Mouse (Mus musculus): ENCODE measurements around the gene Nmbr. TPM values are rescaled to one million over a fixed set of nuclear protein-coding genes. Genes with fewer than 3 reads are reported as not detected.

Nmbr gene
- polyA plus RNA-seq (2012; rRNA removed): 0.16 and 0.22 TPM in 2 replicates

DNA sequence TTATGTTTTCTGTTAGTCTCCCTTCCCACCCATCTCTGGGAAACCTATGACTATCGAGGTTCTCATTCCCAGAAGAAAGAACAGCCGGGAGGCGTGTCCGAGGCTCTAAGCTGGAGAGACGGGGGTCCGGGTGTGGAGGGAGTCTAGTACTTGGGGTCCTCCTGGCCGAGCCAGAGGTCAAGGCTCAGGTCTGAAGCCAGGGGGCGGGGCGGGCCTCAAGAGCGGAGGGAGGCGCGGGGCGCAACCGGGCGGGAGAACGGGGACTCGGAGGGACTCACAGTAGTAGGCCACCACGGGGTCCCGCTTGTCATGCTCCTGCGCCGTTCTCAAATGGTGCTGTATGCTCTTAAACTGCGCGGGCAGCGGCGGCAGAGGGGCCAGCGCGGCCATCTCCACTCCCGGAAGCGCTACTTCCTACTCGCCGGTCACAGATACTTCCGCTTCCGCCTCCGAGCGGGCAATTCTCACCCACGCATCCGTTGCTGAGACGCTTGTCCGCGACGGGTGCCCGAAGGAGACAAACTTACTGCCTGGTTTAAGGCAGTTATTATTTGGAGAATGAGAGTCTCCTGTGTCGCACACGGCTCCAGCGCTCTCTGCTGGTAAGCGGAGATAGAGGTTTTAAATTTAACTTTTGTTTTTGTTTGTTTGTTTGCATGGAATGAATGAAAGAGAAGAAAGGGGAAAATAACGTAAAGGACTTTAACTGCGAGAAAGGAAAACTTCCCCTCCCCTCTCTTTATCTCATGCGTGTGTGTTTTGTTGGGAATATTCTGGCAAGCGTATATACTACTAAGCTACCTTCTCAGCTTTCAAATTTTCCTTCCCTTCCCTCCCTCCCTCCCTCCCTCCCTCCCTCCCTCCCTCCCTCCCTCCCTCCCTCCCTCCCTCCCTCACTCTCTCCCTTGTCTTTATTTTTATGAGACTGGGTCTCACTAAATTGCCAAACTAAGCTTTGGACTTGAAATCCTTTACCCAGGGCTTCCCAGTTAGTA lies at the start of gene Nmbr, which contains the start of gene Vta1:
Gene Nmbr, plus strand, starts transcription at position 520 of the 995 bp plus-strand sequence.
Gene Vta1, minus strand, starts transcription at position 489 of the 995 bp plus-strand sequence.
- Histone ChIP-seq H3K27me3 (ENCODE audit: control insufficient read depth, insufficient read depth, low read length) (no peaks in the 10 kb centered on the region), H3K36me3 (ENCODE audit: control insufficient read depth, insufficient read depth, low read length) (no peaks in the 10 kb centered on the region), H3K27ac (ENCODE audit: control insufficient read depth, insufficient read depth, low read length) (no peak within 1 kb of the TSS), H3K4me3 (ENCODE audit: control insufficient read depth, insufficient read depth, low read length) (peak within 1 kb of the TSS; percentile 96), H3K4me1 (replicated peaks; ENCODE audit: control insufficient read depth, insufficient read depth, low read length) (no peaks in the 10 kb centered on the region)
- under 1% methylated on average over 50 of the region's 50 CpGs for WGBS
- TF ChIP-seq CTCF (IDR thresholded peaks at IDR 0.05; ENCODE audit: borderline replicate concordance, control insufficient read depth, extremely low read depth, insufficient read depth, low read length, poor library complexity) (no peak; the same call in 1 of the 2 replicates), POLR2A (IDR thresholded peaks at IDR 0.05; ENCODE audit: control insufficient read depth, extremely low read depth, insufficient read depth, low read length, poor library complexity) (peak; percentile 70)
- DNase-seq: peak; percentile 99

GRCm38 (mm10) chr10:14660875-14661274 lies 44.5 kb upstream of the Nmbr start:
- no peaks in the 10 kb centered on the region for H3K4me1 ChIP-seq (replicated peaks; ENCODE audit: control insufficient read depth, insufficient read depth, low read length)
- DNase-seq: no peak
- H3K4me3 ChIP-seq (ENCODE audit: control insufficient read depth, insufficient read depth, low read length): no peak overlapping the region
- H3K27me3 ChIP-seq (ENCODE audit: control insufficient read depth, insufficient read depth, low read length): no peaks in the 10 kb centered on the region
- 97% methylated on average over 2 of the region's 2 CpGs for WGBS
- TF ChIP-seq POLR2A (IDR thresholded peaks at IDR 0.05; ENCODE audit: control insufficient read depth, extremely low read depth, insufficient read depth, low read length, poor library complexity): no peak
- no peak for TF ChIP-seq CTCF (IDR thresholded peaks at IDR 0.05; ENCODE audit: borderline replicate concordance, control insufficient read depth, extremely low read depth, insufficient read depth, low read length, poor library complexity)
- peaks cover 15% of the 10 kb centered on the region for H3K36me3 ChIP-seq (ENCODE audit: control insufficient read depth, insufficient read depth, low read length)
- no peak overlapping the region for H3K27ac ChIP-seq (ENCODE audit: control insufficient read depth, insufficient read depth, low read length)

- Histone ChIP-seq H3K4me1 (replicated peaks; ENCODE audit: control insufficient read depth, insufficient read depth, low read length) (no peaks in the 10 kb centered on the region), H3K27ac (ENCODE audit: control insufficient read depth, insufficient read depth, low read length) (no peak overlapping the region), H3K4me3 (ENCODE audit: control insufficient read depth, insufficient read depth, low read length) (no peak overlapping the region), H3K36me3 (ENCODE audit: control insufficient read depth, insufficient read depth, low read length) (peaks cover 35% of the 10 kb centered on the region), H3K27me3 (ENCODE audit: control insufficient read depth, insufficient read depth, low read length) (no peaks in the 10 kb centered on the region)
- no peak for DNase-seq
- no peak for TF ChIP-seq POLR2A (IDR thresholded peaks at IDR 0.05; ENCODE audit: control insufficient read depth, extremely low read depth, insufficient read depth, low read length, poor library complexity)
- TF ChIP-seq CTCF (IDR thresholded peaks at IDR 0.05; ENCODE audit: borderline replicate concordance, control insufficient read depth, extremely low read depth, insufficient read depth, low read length, poor library complexity): no peak
- 96% methylated on average over 2 of the region's 2 CpGs for WGBS
Observed at GRCm38 (mm10) chr10:14666147-14666546, 39.2 kb upstream of the Nmbr start.

GRCm38 (mm10) chr10:14685663-14686062 lies 19.7 kb upstream of the Nmbr start:
- H3K36me3 ChIP-seq (ENCODE audit: control insufficient read depth, insufficient read depth, low read length): peaks cover 6% of the 10 kb centered on the region; the same call in 1 of the 2 replicates
- 98% methylated on average over 1 of the region's 1 CpGs for WGBS
- DNase-seq: no peak

DNA sequence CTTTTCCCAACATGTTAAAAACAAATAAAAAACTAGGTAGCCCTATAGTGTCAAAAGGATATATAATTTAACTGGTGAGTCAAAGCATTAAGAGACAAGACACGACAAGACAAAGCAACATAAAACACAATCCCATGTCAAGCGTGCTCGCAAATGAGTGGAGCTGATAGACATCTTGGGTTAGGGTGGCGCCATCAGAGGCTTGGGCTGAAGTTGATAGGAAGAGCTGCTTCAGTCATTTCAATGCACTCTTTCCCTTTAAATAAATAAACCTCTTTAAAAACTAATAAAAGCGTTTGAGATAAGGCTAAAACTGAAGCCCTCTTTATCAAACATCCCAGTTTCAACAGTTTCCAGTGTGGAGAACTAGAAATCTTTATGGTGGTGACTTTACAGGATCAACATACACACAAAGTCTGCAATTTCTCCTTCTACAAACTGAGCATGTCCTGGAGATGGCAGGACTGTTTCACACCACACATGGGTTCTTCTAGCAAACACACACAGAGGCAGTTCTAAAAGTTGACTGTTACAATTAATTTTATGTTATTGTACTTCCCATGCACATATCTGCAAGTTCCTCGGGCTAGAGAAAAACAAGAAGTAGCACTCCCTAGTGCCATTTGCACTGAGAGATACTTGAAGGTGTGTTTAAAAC lies 16.5 kb upstream of the Nmbr start:
- DNase-seq: no peak
- H3K36me3 ChIP-seq (ENCODE audit: control insufficient read depth, insufficient read depth, low read length): peaks cover 6% of the 10 kb centered on the region; the same call in 1 of the 2 replicates
- 92% methylated on average over 6 of the region's 6 CpGs for WGBS
- no peak overlapping the region for H3K27ac ChIP-seq (ENCODE audit: control insufficient read depth, insufficient read depth, low read length)
- H3K27me3 ChIP-seq (ENCODE audit: control insufficient read depth, insufficient read depth, low read length): no peaks in the 10 kb centered on the region
- H3K4me1 ChIP-seq (replicated peaks; ENCODE audit: control insufficient read depth, insufficient read depth, low read length): no peaks in the 10 kb centered on the region
- H3K4me3 ChIP-seq (ENCODE audit: control insufficient read depth, insufficient read depth, low read length): no peak overlapping the region
- TF ChIP-seq POLR2A (IDR thresholded peaks at IDR 0.05; ENCODE audit: control insufficient read depth, extremely low read depth, insufficient read depth, low read length, poor library complexity): no peak
- no peak for TF ChIP-seq CTCF (IDR thresholded peaks at IDR 0.05; ENCODE audit: borderline replicate concordance, control insufficient read depth, extremely low read depth, insufficient read depth, low read length, poor library complexity)

More at GRCm38 (mm10) chr10:14685663-14686062, 19.7 kb upstream of the Nmbr start:
- Histone ChIP-seq H3K4me1 (replicated peaks; ENCODE audit: control insufficient read depth, insufficient read depth, low read length) (no peaks in the 10 kb centered on the region), H3K27me3 (ENCODE audit: control insufficient read depth, insufficient read depth, low read length) (no peaks in the 10 kb centered on the region), H3K4me3 (ENCODE audit: control insufficient read depth, insufficient read depth, low read length) (no peak overlapping the region), H3K27ac (ENCODE audit: control insufficient read depth, insufficient read depth, low read length) (no peak overlapping the region)
- TF ChIP-seq POLR2A (IDR thresholded peaks at IDR 0.05; ENCODE audit: control insufficient read depth, extremely low read depth, insufficient read depth, low read length, poor library complexity) (no peak), CTCF (IDR thresholded peaks at IDR 0.05; ENCODE audit: borderline replicate concordance, control insufficient read depth, extremely low read depth, insufficient read depth, low read length, poor library complexity) (no peak)

GRCm38 (mm10) chr10:14690349-14690748 lies 15.0 kb upstream of the Nmbr start:
- WGBS: 95% methylated on average over 3 of the region's 3 CpGs
- no peak for DNase-seq
- H3K4me1 ChIP-seq (replicated peaks; ENCODE audit: control insufficient read depth, insufficient read depth, low read length): no peaks in the 10 kb centered on the region
- no peak overlapping the region for H3K27ac ChIP-seq (ENCODE audit: control insufficient read depth, insufficient read depth, low read length)
- no peak for TF ChIP-seq POLR2A (IDR thresholded peaks at IDR 0.05; ENCODE audit: control insufficient read depth, extremely low read depth, insufficient read depth, low read length, poor library complexity)
- TF ChIP-seq CTCF (IDR thresholded peaks at IDR 0.05; ENCODE audit: borderline replicate concordance, control insufficient read depth, extremely low read depth, insufficient read depth, low read length, poor library complexity): no peak
- peaks cover 6% of the 10 kb centered on the region; the same call in 1 of the 2 replicates for H3K36me3 ChIP-seq (ENCODE audit: control insufficient read depth, insufficient read depth, low read length)
- no peak overlapping the region for H3K4me3 ChIP-seq (ENCODE audit: control insufficient read depth, insufficient read depth, low read length)
- H3K27me3 ChIP-seq (ENCODE audit: control insufficient read depth, insufficient read depth, low read length): no peaks in the 10 kb centered on the region

All from thymus, adult 2 months (tissue).